Mouse (Mus musculus) bone marrow, adult 2 months (tissue): ENCODE results near the gene Cox4i1.

Experiments
- CTCF ChIP-seq: fragments of 200-500 bp; IDR thresholded peaks from 2 replicates; pipeline ENCODE4 v1.5.1; 2011; ENCODE audit warnings: low read length, control low read depth; ENCODE audit not compliant: control insufficient read depth, insufficient read depth
- POLR2A ChIP-seq: fragments of 200-500 bp; IDR thresholded peaks from 2 replicates; pipeline ENCODE4 v1.6.1; 2011; ENCODE audit warnings: low read depth, mild to moderate bottlenecking, control low read depth, low read length, borderline replicate concordance; ENCODE audit not compliant: control insufficient read depth

DNA sequence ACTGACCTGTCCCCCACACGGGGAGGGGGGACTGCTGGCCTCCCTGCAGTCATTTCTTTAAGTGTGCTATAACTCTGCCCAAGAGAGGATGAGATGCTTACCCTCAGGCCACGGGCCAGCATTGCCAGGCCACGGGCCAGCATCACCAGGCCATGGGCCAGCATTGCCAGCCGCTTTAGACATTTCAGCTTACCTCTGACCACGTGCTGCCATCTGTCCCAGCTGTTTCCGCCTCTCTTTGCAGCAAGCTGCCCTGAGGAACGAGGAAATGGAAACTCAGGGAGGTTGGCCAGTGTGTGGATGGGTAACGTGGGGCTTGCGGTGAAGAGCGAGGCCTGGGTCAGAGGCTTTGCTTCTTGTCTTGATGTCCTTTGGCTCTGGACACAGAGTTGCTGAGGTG lies 13.1 kb downstream of the Cox4i1 start:
- TF ChIP-seq POLR2A (no peak), CTCF (no peak)
